Mouse (Mus musculus) heart, embryonic 15.5 days (tissue): ENCODE measurements around the gene Zfp974. TPM values are rescaled to one million over a fixed set of nuclear protein-coding genes. Genes with fewer than 3 reads are reported as not detected.

Experiments
- ATAC-seq: fragments of 200-750 bp; cut with Nextera tagmentation; replicated peaks from 2 replicates; pipeline ENCODE4 v1.8.0; 2017; ENCODE audit warnings: low read depth, moderate TSS enrichment; ENCODE audit not compliant: insufficient number of reproducible peaks, insufficient read depth, low FRiP score
- H3K27ac ChIP-seq: fragments of 300-500 bp; sonication (generic); 2 replicates; pipeline ENCODE4 v1.5.1; 2015; ENCODE audit warnings: mild to moderate bottlenecking, inconsistent platforms
- H3K27me3 ChIP-seq: fragments of 300-500 bp; sonication (generic); 2 replicates; pipeline ENCODE4 v1.6.1; 2015; ENCODE audit warnings: inconsistent platforms
- H3K36me3 ChIP-seq: fragments of 300-500 bp; sonication (generic); 2 replicates; pipeline ENCODE4 v1.6.1; 2015; ENCODE audit warnings: mild to moderate bottlenecking, inconsistent platforms
- H3K4me1 ChIP-seq: fragments of 300-500 bp; sonication (generic); replicated peaks from 2 replicates; pipeline ENCODE4 v1.6.1; 2015; ENCODE audit warnings: inconsistent platforms
- H3K4me2 ChIP-seq: fragments of 300-500 bp; sonication (generic); 2 replicates; pipeline ENCODE4 v1.6.1; 2015; ENCODE audit warnings: inconsistent platforms, mild to moderate bottlenecking, moderate library complexity
- H3K4me3 ChIP-seq: fragments of 300-500 bp; sonication (generic); 2 replicates; pipeline ENCODE4 v1.5.1; 2015; ENCODE audit warnings: mild to moderate bottlenecking, inconsistent platforms
- H3K9ac ChIP-seq: fragments of 300-500 bp; sonication (generic); 2 replicates; pipeline ENCODE4 v1.6.1; 2015; ENCODE audit warnings: mild to moderate bottlenecking, inconsistent platforms
- H3K9me3 ChIP-seq: fragments of 300-500 bp; sonication (generic); replicated peaks from 2 replicates; pipeline ENCODE4 v1.6.1; 2016; ENCODE audit warnings: inconsistent platforms
- WGBS: fragments of 180-500 bp; shearing (Covaris S2); methylation state at CpG from one replicate; pipeline ENCODE4 v1.1.7; 2015; ENCODE audit warnings: mixed read lengths; 5-methylcytosine and 5-hydroxymethylcytosine counted together
- polyA plus RNA-seq: library from polyadenylated mRNA; unstranded; fragments of >200 nt; fragmentation: Nextera tagmentation; extraction: Ambion mirVana; gene quantifications from 2 replicates; pipeline ENCODE4 v1.2.1, GENCODE M21; 2015

Zfp974 gene
- polyA plus RNA-seq, 1 experiment from 2014 or later: 6.8 TPM

- Histone ChIP-seq H3K9ac (peak overlapping the region; percentile 68), H3K4me3 (peak overlapping the region; percentile 62), H3K27me3 (no peaks in the 10 kb centered on the region), H3K9me3 (no peaks in the 10 kb centered on the region), H3K4me2 (peak overlapping the region; percentile 76), H3K27ac (peak overlapping the region; percentile 93), H3K4me1 (peaks cover 16% of the 10 kb centered on the region), H3K36me3 (peaks cover 19% of the 10 kb centered on the region)
- 0% methylated on average over 22 of the region's 22 CpGs for WGBS
- ATAC-seq: peak; percentile 91
These were observed 68.6 kb downstream of the Zfp974 start for GRCm38 (mm10) chr7:27860396-27861235.

GRCm38 (mm10) chr7:27859301-27860251 is 69.7 kb downstream of the Zfp974 start:
- H3K27ac ChIP-seq: peak overlapping the region; percentile 93
- peak overlapping the region; percentile 68 for H3K9ac ChIP-seq
- H3K9me3 ChIP-seq: no peaks in the 10 kb centered on the region
- 10% methylated on average over 10 of the region's 10 CpGs for WGBS
- H3K4me1 ChIP-seq: peaks cover 16% of the 10 kb centered on the region
- peaks cover 11% of the 10 kb centered on the region for H3K36me3 ChIP-seq
- peak overlapping the region; percentile 62 for H3K4me3 ChIP-seq
- peak; percentile 58; the same call in 1 of the 2 replicates for ATAC-seq
- no peaks in the 10 kb centered on the region for H3K27me3 ChIP-seq
- H3K4me2 ChIP-seq: peak overlapping the region; percentile 76

Other genes starting within 250 kb of the Zfp974 start
- gene Zfp607b, start 240.1 kb downstream of the Zfp974 start, polyA plus RNA-seq: 2.0 and 2.9 TPM in 2 replicates
- gene Zfp60, start 198.1 kb downstream of the Zfp974 start, polyA plus RNA-seq: 15.4 and 21.9 TPM in 2 replicates
- gene Zfp626, start 122.3 kb downstream of the Zfp974 start, polyA plus RNA-seq: 0.99 and 1.1 TPM in 2 replicates
- gene Zfp59, start 90.9 kb downstream of the Zfp974 start, polyA plus RNA-seq: 4.6 and 5.4 TPM in 2 replicates
- 3.4 and 3.8 TPM in 2 replicates for gene Zfp607a, start 71.9 kb downstream of the Zfp974 start, polyA plus RNA-seq
- 12.3 and 14.3 TPM in 2 replicates for gene Zfp780b, start 49.7 kb upstream of the Zfp974 start, polyA plus RNA-seq
- 1.7 and 1.9 TPM in 2 replicates for gene Zfp850, start 84.7 kb upstream of the Zfp974 start, polyA plus RNA-seq
- 195 and 209 TPM in 2 replicates for gene Psmc4, start 120.6 kb upstream of the Zfp974 start, polyA plus RNA-seq
- gene Fcgbp, start 141.8 kb upstream of the Zfp974 start, polyA plus RNA-seq: 0.06 and 0.55 TPM in 2 replicates
- 0.03 and 0.10 TPM in 2 replicates for gene 9530053A07Rik, start 200.0 kb upstream of the Zfp974 start, polyA plus RNA-seq
- gene Fbl, start 240.2 kb upstream of the Zfp974 start, polyA plus RNA-seq: 67.5 and 76.4 TPM in 2 replicates